Mouse (Mus musculus): Measurements from ENCODE around the gene Hyal2. TPM values are rescaled to one million over a fixed set of nuclear protein-coding genes. Genes with fewer than 3 reads are reported as not detected.
"Not testable (repeated sequence)": the region's sequence is repeated elsewhere in the genome, so short reads cannot be mapped to it uniquely, and the experiment has no call there.

Gene Hyal2
- total and polyA plus RNA-seq, 2 experiments from 2014 or later = 58.6 to 97.3 TPM

DNA sequence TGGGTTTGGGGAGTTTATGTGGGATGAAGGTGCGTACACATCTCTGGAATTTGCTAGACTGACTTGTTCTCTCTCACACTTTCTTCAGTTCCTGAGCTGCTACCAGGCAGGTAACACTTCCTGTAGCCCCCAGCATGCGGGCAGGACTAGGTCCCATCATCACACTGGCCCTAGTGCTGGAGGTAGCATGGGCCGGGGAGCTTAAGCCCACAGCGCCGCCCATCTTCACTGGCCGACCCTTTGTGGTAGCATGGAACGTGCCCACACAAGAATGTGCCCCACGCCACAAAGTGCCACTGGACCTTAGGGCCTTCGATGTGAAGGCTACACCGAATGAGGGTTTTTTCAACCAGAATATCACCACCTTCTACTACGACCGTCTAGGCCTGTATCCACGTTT, 2.3 kb downstream of the Hyal2 start:
- Histone ChIP-seq H3K9ac (replicated peaks; ENCODE audit: low read depth, low read length) (peak overlapping the region; percentile 77), H3K4me3 (ENCODE audit: low read depth, low read length) (peak overlapping the region; percentile 76), H3K27ac (ENCODE audit: low read depth) (peak overlapping the region; percentile 90), H3K4me1 (ENCODE audit: control insufficient read depth, insufficient read depth) (peaks cover 21% of the 10 kb centered on the region), H3K27me3 (ENCODE audit: control insufficient read depth, insufficient read depth, low read length) (no peaks in the 10 kb centered on the region), H3K9me3 (replicated peaks; ENCODE audit: control insufficient read depth, low read length) (no peaks in the 10 kb centered on the region), H3K4me2 (ENCODE audit: low read depth, low read length) (peak overlapping the region; percentile 76), H3K36me3 (replicated peaks; ENCODE audit: control insufficient read depth, insufficient read depth, low read length) (peaks cover 27% of the 10 kb centered on the region)
- DNase-seq (ENCODE audit: low spot score) = no peak
- WGBS = 52% methylated on average over 13 of the region's 13 CpGs
- TF ChIP-seq CTCF (IDR thresholded peaks at IDR 0.05; ENCODE audit: low read depth) (no peak; the same call in 1 of the 2 replicates), EP300 (IDR thresholded peaks at IDR 0.05; ENCODE audit: low read depth) (no peak)
- no peak for ATAC-seq (ENCODE audit: insufficient read depth, low read depth)

DNA sequence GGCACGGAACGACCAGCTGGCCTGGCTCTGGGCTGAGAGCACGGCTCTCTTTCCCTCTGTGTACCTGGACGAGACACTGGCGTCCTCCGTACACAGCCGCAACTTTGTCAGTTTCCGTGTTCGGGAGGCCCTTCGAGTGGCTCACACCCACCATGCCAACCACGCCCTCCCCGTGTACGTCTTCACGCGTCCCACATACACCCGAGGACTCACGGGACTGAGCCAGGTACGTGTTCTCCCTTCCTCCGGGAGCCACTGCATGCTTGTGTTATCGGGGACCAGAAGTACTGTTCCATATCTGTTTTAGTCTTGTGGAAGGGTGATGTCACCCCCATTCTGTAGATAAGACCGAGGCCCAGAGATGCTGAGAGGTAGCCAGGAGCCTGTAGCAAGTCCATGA, 3.1 kb downstream of the Hyal2 start:
- DNase-seq (ENCODE audit: low spot score) = no peak
- peak overlapping the region; percentile 76 for H3K4me2 ChIP-seq (ENCODE audit: low read depth, low read length)
- H3K4me3 ChIP-seq (ENCODE audit: low read depth, low read length) = peak overlapping the region; percentile 76
- peaks cover 27% of the 10 kb centered on the region for H3K36me3 ChIP-seq (replicated peaks; ENCODE audit: control insufficient read depth, insufficient read depth, low read length)
- peak overlapping the region; percentile 56; the same call in 1 of the 2 replicates for H3K27ac ChIP-seq (ENCODE audit: low read depth)
- no peaks in the 10 kb centered on the region for H3K27me3 ChIP-seq (ENCODE audit: control insufficient read depth, insufficient read depth, low read length)
- H3K9ac ChIP-seq (replicated peaks; ENCODE audit: low read depth, low read length) = no peak overlapping the region
- ATAC-seq (ENCODE audit: insufficient read depth, low read depth) = no peak
- peaks cover 21% of the 10 kb centered on the region for H3K4me1 ChIP-seq (ENCODE audit: control insufficient read depth, insufficient read depth)
- H3K9me3 ChIP-seq (replicated peaks; ENCODE audit: control insufficient read depth, low read length) = no peaks in the 10 kb centered on the region
- TF ChIP-seq EP300 (IDR thresholded peaks at IDR 0.05; ENCODE audit: low read depth) (no peak), CTCF (IDR thresholded peaks at IDR 0.05; ENCODE audit: low read depth) (no peak)
- WGBS = 33% methylated on average over 21 of the region's 21 CpGs

DNA sequence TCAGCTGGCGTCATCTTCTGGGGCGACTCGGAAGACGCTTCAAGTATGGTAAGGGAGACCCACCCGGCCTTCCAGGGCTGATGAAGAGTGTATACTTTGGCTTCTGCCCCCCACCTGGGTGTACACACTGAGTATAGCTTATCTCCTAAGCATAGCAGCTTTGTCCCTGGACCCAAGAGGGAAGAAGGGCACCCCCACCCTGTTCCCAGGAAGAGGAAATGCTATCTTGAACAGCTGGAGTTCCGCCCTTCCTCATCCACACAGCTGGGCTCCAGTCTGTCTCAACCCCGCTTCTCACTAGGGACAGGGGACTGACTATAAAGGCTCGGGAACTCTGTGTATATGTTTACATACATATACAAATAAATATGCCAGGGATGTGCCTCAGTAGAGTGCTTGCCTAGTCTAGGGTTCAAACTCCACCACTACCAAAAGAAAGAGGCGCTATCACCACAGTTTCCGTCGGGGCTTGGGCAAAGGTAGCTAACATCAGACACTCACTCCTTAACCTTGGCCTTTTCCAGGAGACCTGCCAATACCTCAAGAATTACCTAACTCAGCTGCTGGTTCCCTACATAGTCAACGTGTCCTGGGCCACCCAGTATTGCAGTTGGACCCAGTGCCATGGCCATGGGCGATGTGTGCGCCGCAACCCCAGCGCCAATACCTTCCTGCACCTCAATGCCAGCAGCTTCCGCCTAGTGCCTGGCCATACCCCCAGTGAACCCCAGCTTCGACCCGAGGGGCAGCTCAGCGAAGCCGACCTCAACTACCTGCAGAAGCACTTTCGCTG, 4.0 kb downstream of the Hyal2 start:
- no peak for DNase-seq (ENCODE audit: low spot score)
- Histone ChIP-seq H3K27me3 (ENCODE audit: control insufficient read depth, insufficient read depth, low read length) (no peaks in the 10 kb centered on the region), H3K9me3 (replicated peaks; ENCODE audit: control insufficient read depth, low read length) (no peaks in the 10 kb centered on the region), H3K4me1 (ENCODE audit: control insufficient read depth, insufficient read depth) (peaks cover 25% of the 10 kb centered on the region), H3K9ac (replicated peaks; ENCODE audit: low read depth, low read length) (no peak overlapping the region; the same call in 1 of the 2 replicates), H3K4me2 (ENCODE audit: low read depth, low read length) (peak overlapping the region; percentile 76), H3K36me3 (replicated peaks; ENCODE audit: control insufficient read depth, insufficient read depth, low read length) (peaks cover 27% of the 10 kb centered on the region), H3K27ac (ENCODE audit: low read depth) (peak overlapping the region; percentile 56), H3K4me3 (ENCODE audit: low read depth, low read length) (peak overlapping the region; percentile 76)
- no peak for TF ChIP-seq EP300 (IDR thresholded peaks at IDR 0.05; ENCODE audit: low read depth)
- TF ChIP-seq CTCF (IDR thresholded peaks at IDR 0.05; ENCODE audit: low read depth) = no peak
- 82% methylated on average over 22 of the region's 22 CpGs for WGBS
- ATAC-seq (ENCODE audit: insufficient read depth, low read depth) = no peak

DNA sequence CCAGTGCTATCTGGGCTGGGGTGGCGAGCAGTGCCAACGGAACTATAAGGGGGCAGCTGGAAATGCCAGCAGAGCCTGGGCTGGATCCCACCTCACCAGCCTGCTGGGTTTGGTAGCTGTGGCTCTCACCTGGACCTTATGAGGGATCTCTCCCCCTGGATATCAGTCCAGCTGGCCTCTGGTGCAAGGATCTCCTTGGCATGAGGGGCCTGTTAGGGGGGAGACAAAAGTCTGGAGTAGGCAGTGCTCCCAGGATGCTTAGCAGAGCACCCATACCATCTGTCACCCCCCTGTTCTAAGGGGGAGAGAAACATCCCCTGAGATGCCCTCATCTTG, 4.5 kb downstream of the Hyal2 start:
- ATAC-seq (ENCODE audit: insufficient read depth, low read depth) (no peak), DNase-seq (ENCODE audit: low spot score) (no peak)
- Histone ChIP-seq H3K36me3 (replicated peaks; ENCODE audit: control insufficient read depth, insufficient read depth, low read length) (peaks cover 27% of the 10 kb centered on the region), H3K27ac (ENCODE audit: low read depth) (no peak overlapping the region), H3K27me3 (ENCODE audit: control insufficient read depth, insufficient read depth, low read length) (no peaks in the 10 kb centered on the region), H3K9me3 (replicated peaks; ENCODE audit: control insufficient read depth, low read length) (no peaks in the 10 kb centered on the region), H3K4me2 (ENCODE audit: low read depth, low read length) (no peak overlapping the region), H3K4me1 (ENCODE audit: control insufficient read depth, insufficient read depth) (peaks cover 29% of the 10 kb centered on the region), H3K9ac (replicated peaks; ENCODE audit: low read depth, low read length) (no peak overlapping the region), H3K4me3 (ENCODE audit: low read depth, low read length) (no peak overlapping the region)
- WGBS = 85% methylated on average over 2 of the region's 2 CpGs
- TF ChIP-seq CTCF (IDR thresholded peaks at IDR 0.05; ENCODE audit: low read depth) (no peak), EP300 (IDR thresholded peaks at IDR 0.05; ENCODE audit: low read depth) (no peak)

DNA sequence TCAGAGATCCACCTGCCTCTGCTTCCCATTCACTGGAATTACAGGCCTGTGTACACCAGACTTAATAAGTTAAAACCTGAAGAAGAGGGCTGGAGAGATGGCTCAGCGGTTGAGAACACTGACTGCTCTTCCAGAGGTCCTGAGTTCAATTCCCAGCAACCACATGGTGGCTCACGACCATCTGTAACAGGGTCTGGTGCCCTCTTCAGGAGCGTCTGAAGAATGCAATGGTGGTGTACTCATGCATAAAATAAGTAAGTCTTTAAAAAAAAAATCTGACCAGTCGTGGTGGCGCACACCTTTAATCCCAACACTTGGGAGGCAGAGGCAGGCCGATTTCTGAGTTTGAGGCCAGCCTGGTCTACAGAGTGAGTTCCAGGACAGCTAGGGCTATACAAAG, 6.0 kb downstream of the Hyal2 start:
- not testable (repeated sequence) for H3K9me3 ChIP-seq (replicated peaks; ENCODE audit: control insufficient read depth, low read length); H3K4me3 ChIP-seq (ENCODE audit: low read depth, low read length); H3K27ac ChIP-seq (ENCODE audit: low read depth); DNase-seq (ENCODE audit: low spot score); H3K27me3 ChIP-seq (ENCODE audit: control insufficient read depth, insufficient read depth, low read length); ATAC-seq (ENCODE audit: insufficient read depth, low read depth); H3K4me2 ChIP-seq (ENCODE audit: low read depth, low read length); H3K9ac ChIP-seq (replicated peaks; ENCODE audit: low read depth, low read length)
- 90% methylated on average over 6 of the region's 6 CpGs for WGBS
- peaks cover 25% of the 10 kb centered on the region for H3K4me1 ChIP-seq (ENCODE audit: control insufficient read depth, insufficient read depth)
- peaks cover 27% of the 10 kb centered on the region for H3K36me3 ChIP-seq (replicated peaks; ENCODE audit: control insufficient read depth, insufficient read depth, low read length)
